Mouse (Mus musculus): ENCODE results near the gene Arid3c.

GRCm38 (mm10) chr4:41710229-41710628, 20.7 kb downstream of the Arid3c start:
- TF ChIP-seq POLR2A (IDR thresholded peaks at IDR 0.05; ENCODE audit: insufficient read depth, low read depth, low read length), result no peak
- no peak for TF ChIP-seq CTCF (IDR thresholded peaks at IDR 0.05; ENCODE audit: insufficient read depth, low read depth, low read length)

Measured in olfactory bulb, adult 2 months (tissue).